Mouse (Mus musculus): Measurements from ENCODE around the gene Ano4. TPM values are rescaled to one million over a fixed set of nuclear protein-coding genes. Genes with fewer than 3 reads are reported as not detected.

The Ano4 gene
- total and polyA plus RNA-seq, 3 experiments, result not detected

DNA sequence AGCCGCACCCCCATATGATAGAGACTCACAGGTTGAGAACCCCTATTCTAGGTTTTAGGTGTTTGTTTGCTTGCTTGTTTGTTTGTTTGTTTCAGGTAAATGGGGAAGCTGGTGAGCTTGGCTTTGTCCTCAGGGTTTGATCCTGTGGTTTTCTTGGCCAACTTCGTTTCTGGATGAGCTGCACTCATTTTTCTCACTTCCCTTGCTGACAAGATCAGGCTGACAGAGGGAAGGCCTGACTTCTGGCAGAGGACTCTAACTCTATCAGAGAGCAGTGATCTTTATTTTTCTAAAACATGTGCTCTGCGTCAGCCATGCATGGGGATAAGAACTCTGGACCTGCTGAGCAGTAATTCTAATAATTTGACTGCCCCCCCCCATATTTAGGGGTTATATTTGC lies 14.4 kb upstream of the Ano4 start:
- TF ChIP-seq MEF2A (IDR thresholded peaks at IDR 0.05; ENCODE audit: extremely low read depth, insufficient replicate concordance, low read depth, low read length, poor library complexity, severe bottlenecking), result no peak
- peaks cover 1 to 2% of the 10 kb centered on the region in 2 experiments; a peak in 2 of 4 replicates for H3K27me3 ChIP-seq (ENCODE audit: control insufficient read depth in 1 of 2, insufficient read depth in 2 of 2, low read length in 2 of 2)
- no peaks in the 10 kb centered on the region for H3K79me2 ChIP-seq (ENCODE audit: control insufficient read depth, insufficient read depth, low read length, poor library complexity)
- no peaks in the 10 kb centered on the region for H3K36me3 ChIP-seq (ENCODE audit: control insufficient read depth in 1 of 2, insufficient read depth in 2 of 2, low read length in 2 of 2)
- H3K27ac ChIP-seq (ENCODE audit: control insufficient read depth, low read depth, low read length), result no peak overlapping the region
- H3K9ac ChIP-seq (ENCODE audit: control insufficient read depth, low read depth, low read length, poor library complexity, severe bottlenecking), result no peak overlapping the region
- no peak overlapping the region for H3K4me3 ChIP-seq (ENCODE audit: control insufficient read depth in 1 of 2, insufficient read depth in 1 of 2, low read depth in 2 of 2, low read length in 2 of 2)
- no peaks in the 10 kb centered on the region for H3K4me1 ChIP-seq (ENCODE audit: control insufficient read depth in 1 of 2, insufficient read depth in 2 of 2, low read length in 2 of 2)
- no peaks in the 10 kb centered on the region for H3K9me3 ChIP-seq (replicated peaks; ENCODE audit: insufficient read depth, low read length)
- DNase-seq (ENCODE audit: low read depth, low spot score), result no peak

GRCm38 (mm10) chr10:89354639-89355038 lies 10.1 kb upstream of the Ano4 start:
- no peak overlapping the region for H3K27ac ChIP-seq (ENCODE audit: control insufficient read depth, low read depth, low read length)
- H3K36me3 ChIP-seq (ENCODE audit: control insufficient read depth in 1 of 2, insufficient read depth in 2 of 2, low read length in 2 of 2), result no peaks in the 10 kb centered on the region
- TF ChIP-seq UBTF (IDR thresholded peaks at IDR 0.05; ENCODE audit: borderline replicate concordance, insufficient read depth, low read depth, low read length), result no peak
- no peak overlapping the region for H3K9ac ChIP-seq (ENCODE audit: control insufficient read depth, low read depth, low read length, poor library complexity, severe bottlenecking)
- H3K9me3 ChIP-seq (replicated peaks; ENCODE audit: insufficient read depth, low read length), result no peaks in the 10 kb centered on the region
- DNase-seq (ENCODE audit: low read depth, low spot score), result no peak
- no peak overlapping the region for H3K4me3 ChIP-seq (ENCODE audit: control insufficient read depth in 1 of 2, insufficient read depth in 1 of 2, low read depth in 2 of 2, low read length in 2 of 2)
- no peaks in the 10 kb centered on the region for H3K79me2 ChIP-seq (ENCODE audit: control insufficient read depth, insufficient read depth, low read length, poor library complexity)
- peaks cover 0 to 2% of the 10 kb centered on the region in 2 experiments; a peak in 1 of 4 replicates for H3K27me3 ChIP-seq (ENCODE audit: control insufficient read depth in 1 of 2, insufficient read depth in 2 of 2, low read length in 2 of 2)
- H3K4me1 ChIP-seq (ENCODE audit: control insufficient read depth in 1 of 2, insufficient read depth in 2 of 2, low read length in 2 of 2), result no peaks in the 10 kb centered on the region

- TF ChIP-seq CTCF (IDR thresholded peaks at IDR 0.05 in 2 of 3, conservative IDR thresholded peaks at IDR 0.05 in 1 of 3; ENCODE audit: control insufficient read depth in 1 of 3, insufficient read depth in 1 of 3, low read depth in 2 of 3, low read length in 3 of 3, poor library complexity in 1 of 3, severe bottlenecking in 1 of 3) (no peak), CHD1 (IDR thresholded peaks at IDR 0.05; ENCODE audit: low read depth, low read length) (no peak), RAD21 (IDR thresholded peaks at IDR 0.05; ENCODE audit: low read depth, low read length) (no peak), SMC3 (IDR thresholded peaks at IDR 0.05; ENCODE audit: low read depth, low read length) (no peak), USF2 (IDR thresholded peaks at IDR 0.05; ENCODE audit: borderline replicate concordance in 1 of 2, insufficient read depth in 1 of 2, low read depth in 1 of 2, low read length in 2 of 2) (no peak), MAX (IDR thresholded peaks at IDR 0.05; ENCODE audit: low read length) (no peak), HCFC1 (IDR thresholded peaks at IDR 0.05; ENCODE audit: low read depth, low read length) (no peak), BHLHE40 (IDR thresholded peaks at IDR 0.05; ENCODE audit: borderline replicate concordance, low read depth, low read length) (no peak), KAT2A (conservative IDR thresholded peaks at IDR 0.05; ENCODE audit: low read depth, low read length) (no peak), POLR2AphosphoS2 (IDR thresholded peaks at IDR 0.05; ENCODE audit: low read length) (no peak), NRF1 (IDR thresholded peaks at IDR 0.05; ENCODE audit: insufficient read depth, low read depth, low read length, poor library complexity, severe bottlenecking) (no peak), POLR2AphosphoS5 (IDR thresholded peaks at IDR 0.05; ENCODE audit: borderline replicate concordance, low read depth, low read length) (no peak), MAZ (IDR thresholded peaks at IDR 0.05; ENCODE audit: low read depth, low read length) (no peak), ZMIZ1 (IDR thresholded peaks at IDR 0.05; ENCODE audit: low read depth, low read length) (no peak), MYB (IDR thresholded peaks at IDR 0.05; ENCODE audit: low read depth, low read length) (no peak), JUND (IDR thresholded peaks at IDR 0.05; ENCODE audit: low read depth, low read length) (no peak), ZNF384 (IDR thresholded peaks at IDR 0.05; ENCODE audit: low read depth, low read length) (no peak), MYC (IDR thresholded peaks at IDR 0.05; ENCODE audit: low read depth, low read length) (no peak), SIN3A (IDR thresholded peaks at IDR 0.05; ENCODE audit: low read length) (no peak)
- DNase-seq (ENCODE audit: low read depth, low spot score), result no peak
- no peak overlapping the region for H3K4me3 ChIP-seq (ENCODE audit: control insufficient read depth in 1 of 2, insufficient read depth in 1 of 2, low read depth in 2 of 2, low read length in 2 of 2)
Measured at GRCm38 (mm10) chr10:89351416-89351815, 6.9 kb upstream of the Ano4 start.

More at GRCm38 (mm10) chr10:89351416-89351815, 6.9 kb upstream of the Ano4 start:
- Histone ChIP-seq H3K27ac (ENCODE audit: control insufficient read depth, low read depth, low read length) (no peak overlapping the region), H3K9ac (ENCODE audit: control insufficient read depth, low read depth, low read length, poor library complexity, severe bottlenecking) (no peak overlapping the region), H3K79me2 (ENCODE audit: control insufficient read depth, insufficient read depth, low read length, poor library complexity) (no peaks in the 10 kb centered on the region), H3K27me3 (ENCODE audit: control insufficient read depth in 1 of 2, insufficient read depth in 2 of 2, low read length in 2 of 2) (no peaks in the 10 kb centered on the region; a peak in 1 of 4 replicates), H3K9me3 (replicated peaks; ENCODE audit: insufficient read depth, low read length) (no peaks in the 10 kb centered on the region), H3K4me1 (ENCODE audit: control insufficient read depth in 1 of 2, insufficient read depth in 2 of 2, low read length in 2 of 2) (no peaks in the 10 kb centered on the region), H3K36me3 (ENCODE audit: control insufficient read depth in 1 of 2, insufficient read depth in 2 of 2, low read length in 2 of 2) (no peaks in the 10 kb centered on the region)
